Mouse (Mus musculus): Measurements from ENCODE around the gene Retnla. TPM values are rescaled to one million over a fixed set of nuclear protein-coding genes. Genes with fewer than 3 reads are reported as not detected.

Retnla gene
- polyA plus RNA-seq (2014; fragmentation: Nextera tagmentation; extraction: Ambion mirVana): not detected in 2 replicates

DNA sequence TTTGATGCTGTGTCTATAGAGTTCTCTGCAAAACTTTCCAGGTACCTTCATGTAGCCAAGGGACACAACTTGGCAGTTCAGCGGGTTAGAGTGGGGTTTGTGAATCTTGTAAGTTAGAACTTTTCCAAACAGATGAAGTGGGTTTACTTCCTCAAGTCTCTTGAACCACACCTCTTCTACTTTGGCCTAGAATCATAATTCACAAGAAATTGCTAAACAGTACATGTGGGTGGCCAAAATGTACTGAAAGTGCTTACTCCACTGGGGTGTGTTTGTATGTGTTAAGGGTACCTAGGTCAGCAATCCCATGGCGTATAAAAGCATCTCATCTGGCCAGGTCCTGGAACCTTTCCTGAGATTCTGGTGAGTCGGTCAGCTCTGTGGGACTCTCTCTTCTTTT is at the start of gene Retnla:
Retnla (plus strand) TSS at position 286 of the 400 bp plus-strand sequence.
- 87% methylated on average over 3 of the region's 3 CpGs for WGBS
- Histone ChIP-seq H3K9ac (ENCODE audit: low read length) (no peak within 1 kb of the TSS), H3K27me3 (ENCODE audit: control insufficient read depth, insufficient read depth, low read length) (no peaks in the 10 kb centered on the region), H3K4me3 (ENCODE audit: low read depth, low read length) (no peak within 1 kb of the TSS), H3K36me3 (ENCODE audit: control insufficient read depth, insufficient read depth, low read length) (no peaks in the 10 kb centered on the region), H3K9me3 (ENCODE audit: control insufficient read depth, low read length) (no peaks in the 10 kb centered on the region), H3K4me1 (ENCODE audit: control insufficient read depth, insufficient read depth, low read length) (no peaks in the 10 kb centered on the region), H3K4me2 (ENCODE audit: low read depth) (no peak within 1 kb of the TSS), H3K27ac (ENCODE audit: low read depth, low read length) (no peak within 1 kb of the TSS)
- no peak for ATAC-seq (ENCODE audit: insufficient read depth, low FRiP score, low TSS enrichment)
- no peak for DNase-seq (ENCODE audit: low spot score)

GRCm38 (mm10) chr16:48798285-48798684 is 44.1 kb upstream of the Retnla start:
- H3K36me3 ChIP-seq (ENCODE audit: control insufficient read depth, insufficient read depth, low read length): no peaks in the 10 kb centered on the region
- H3K27ac ChIP-seq (ENCODE audit: low read depth, low read length): no peak overlapping the region
- H3K4me1 ChIP-seq (ENCODE audit: control insufficient read depth, insufficient read depth, low read length): no peaks in the 10 kb centered on the region
- no peak overlapping the region for H3K9ac ChIP-seq (ENCODE audit: low read length)
- no peak for DNase-seq (ENCODE audit: low spot score)
- no peak overlapping the region for H3K4me3 ChIP-seq (ENCODE audit: low read depth, low read length)
- 90% methylated on average over 3 of the region's 3 CpGs for WGBS
- no peaks in the 10 kb centered on the region for H3K27me3 ChIP-seq (ENCODE audit: control insufficient read depth, insufficient read depth, low read length)
- ATAC-seq (ENCODE audit: insufficient read depth, low FRiP score, low TSS enrichment): no peak
- no peaks in the 10 kb centered on the region for H3K9me3 ChIP-seq (ENCODE audit: control insufficient read depth, low read length)
- H3K4me2 ChIP-seq (ENCODE audit: low read depth): no peak overlapping the region

DNA sequence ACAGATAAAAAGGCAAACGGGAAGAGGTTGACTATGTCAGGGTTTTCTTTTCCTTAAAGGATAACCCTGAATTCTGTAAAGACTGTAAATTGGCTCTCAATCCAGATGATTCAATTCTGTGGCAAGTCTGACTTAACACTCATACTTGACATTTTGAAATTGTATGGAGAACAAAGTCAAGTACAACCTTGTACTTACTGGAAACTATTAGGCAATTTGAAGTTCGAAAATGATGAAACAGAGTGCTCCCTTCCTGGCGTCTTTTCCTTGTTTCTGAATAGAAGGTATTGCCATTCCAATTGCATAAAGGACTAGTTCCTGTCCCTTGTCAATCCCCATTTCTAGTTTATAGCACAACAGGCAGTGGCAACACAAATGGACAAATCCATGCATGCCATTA is 42.9 kb upstream of the Retnla start:
- DNase-seq (ENCODE audit: low spot score) (no peak), ATAC-seq (ENCODE audit: insufficient read depth, low FRiP score, low TSS enrichment) (no peak)
- no peaks in the 10 kb centered on the region for H3K36me3 ChIP-seq (ENCODE audit: control insufficient read depth, insufficient read depth, low read length)
- no peaks in the 10 kb centered on the region for H3K4me1 ChIP-seq (ENCODE audit: control insufficient read depth, insufficient read depth, low read length)
- no peak overlapping the region for H3K4me2 ChIP-seq (ENCODE audit: low read depth)
- WGBS: 83% methylated on average over 3 of the region's 3 CpGs
- no peaks in the 10 kb centered on the region for H3K9me3 ChIP-seq (ENCODE audit: control insufficient read depth, low read length)
- no peaks in the 10 kb centered on the region for H3K27me3 ChIP-seq (ENCODE audit: control insufficient read depth, insufficient read depth, low read length)
- H3K27ac ChIP-seq (ENCODE audit: low read depth, low read length): no peak overlapping the region
- H3K4me3 ChIP-seq (ENCODE audit: low read depth, low read length): no peak overlapping the region
- no peak overlapping the region for H3K9ac ChIP-seq (ENCODE audit: low read length)

DNA sequence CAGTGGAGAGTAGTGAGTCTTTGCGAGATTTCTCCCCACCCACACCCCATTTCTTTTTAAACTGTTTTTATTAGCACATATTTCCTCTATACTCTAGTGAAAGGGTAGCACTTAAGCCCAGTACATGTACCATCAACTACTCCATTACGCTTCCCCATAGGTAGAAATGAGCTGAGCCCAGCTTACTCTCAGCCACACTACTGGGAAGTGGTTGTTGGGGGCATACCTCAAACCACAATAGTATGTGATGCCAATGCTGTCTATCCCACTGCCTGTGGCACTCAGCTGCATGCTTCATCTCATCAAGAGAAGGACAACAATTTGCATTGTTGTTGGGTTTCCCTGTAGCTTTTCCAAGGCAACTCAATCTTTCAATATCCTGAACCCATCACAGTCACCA is 41.4 kb upstream of the Retnla start:
- ATAC-seq (ENCODE audit: insufficient read depth, low FRiP score, low TSS enrichment) (no peak), DNase-seq (ENCODE audit: low spot score) (no peak)
- Histone ChIP-seq H3K27me3 (ENCODE audit: control insufficient read depth, insufficient read depth, low read length) (no peaks in the 10 kb centered on the region), H3K4me3 (ENCODE audit: low read depth, low read length) (no peak overlapping the region), H3K9me3 (ENCODE audit: control insufficient read depth, low read length) (no peaks in the 10 kb centered on the region), H3K36me3 (ENCODE audit: control insufficient read depth, insufficient read depth, low read length) (no peaks in the 10 kb centered on the region), H3K9ac (ENCODE audit: low read length) (no peak overlapping the region), H3K4me2 (ENCODE audit: low read depth) (no peak overlapping the region), H3K27ac (ENCODE audit: low read depth, low read length) (no peak overlapping the region), H3K4me1 (ENCODE audit: control insufficient read depth, insufficient read depth, low read length) (no peaks in the 10 kb centered on the region)
- 91% methylated on average over 2 of the region's 2 CpGs for WGBS

- H3K9ac ChIP-seq (ENCODE audit: low read length): no peak overlapping the region
- H3K36me3 ChIP-seq (ENCODE audit: control insufficient read depth, insufficient read depth, low read length): no peaks in the 10 kb centered on the region
- no peak overlapping the region for H3K27ac ChIP-seq (ENCODE audit: low read depth, low read length)
- no peaks in the 10 kb centered on the region for H3K4me1 ChIP-seq (ENCODE audit: control insufficient read depth, insufficient read depth, low read length)
- WGBS: 87% methylated on average over 1 of the region's 1 CpGs
- no peak overlapping the region for H3K4me3 ChIP-seq (ENCODE audit: low read depth, low read length)
- H3K27me3 ChIP-seq (ENCODE audit: control insufficient read depth, insufficient read depth, low read length): no peaks in the 10 kb centered on the region
- no peak overlapping the region for H3K4me2 ChIP-seq (ENCODE audit: low read depth)
- ATAC-seq (ENCODE audit: insufficient read depth, low FRiP score, low TSS enrichment) (no peak), DNase-seq (ENCODE audit: low spot score) (no peak)
- H3K9me3 ChIP-seq (ENCODE audit: control insufficient read depth, low read length): no peaks in the 10 kb centered on the region
Observed at GRCm38 (mm10) chr16:48805412-48805811, 36.9 kb upstream of the Retnla start.

DNA sequence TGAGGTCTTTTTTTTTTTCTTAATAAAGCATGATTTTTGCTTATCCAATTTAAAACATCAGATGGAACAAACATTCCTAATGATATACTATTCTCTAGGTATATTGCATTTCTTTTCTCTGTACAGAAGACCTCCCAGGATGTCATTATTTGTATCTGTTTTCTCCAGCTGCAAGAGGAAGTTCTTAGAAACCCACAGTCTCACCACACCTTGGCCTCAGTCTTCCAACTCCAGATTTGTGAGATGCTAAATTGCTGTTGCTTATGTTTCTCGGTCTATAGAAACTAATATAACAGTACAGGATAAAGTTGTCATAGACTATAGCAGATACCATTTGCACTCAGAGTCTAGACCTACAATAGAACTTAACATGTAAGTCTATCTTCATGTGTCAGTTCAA is 35.8 kb upstream of the Retnla start:
- no peaks in the 10 kb centered on the region for H3K9me3 ChIP-seq (ENCODE audit: control insufficient read depth, low read length)
- H3K27me3 ChIP-seq (ENCODE audit: control insufficient read depth, insufficient read depth, low read length): no peaks in the 10 kb centered on the region
- no peak overlapping the region for H3K4me2 ChIP-seq (ENCODE audit: low read depth)
- no peak overlapping the region for H3K4me3 ChIP-seq (ENCODE audit: low read depth, low read length)
- ATAC-seq (ENCODE audit: insufficient read depth, low FRiP score, low TSS enrichment) (no peak), DNase-seq (ENCODE audit: low spot score) (no peak)
- H3K4me1 ChIP-seq (ENCODE audit: control insufficient read depth, insufficient read depth, low read length): no peaks in the 10 kb centered on the region
- no peaks in the 10 kb centered on the region for H3K36me3 ChIP-seq (ENCODE audit: control insufficient read depth, insufficient read depth, low read length)
- no peak overlapping the region for H3K9ac ChIP-seq (ENCODE audit: low read length)
- H3K27ac ChIP-seq (ENCODE audit: low read depth, low read length): no peak overlapping the region
- 86% methylated on average over 1 of the region's 1 CpGs for WGBS

DNA sequence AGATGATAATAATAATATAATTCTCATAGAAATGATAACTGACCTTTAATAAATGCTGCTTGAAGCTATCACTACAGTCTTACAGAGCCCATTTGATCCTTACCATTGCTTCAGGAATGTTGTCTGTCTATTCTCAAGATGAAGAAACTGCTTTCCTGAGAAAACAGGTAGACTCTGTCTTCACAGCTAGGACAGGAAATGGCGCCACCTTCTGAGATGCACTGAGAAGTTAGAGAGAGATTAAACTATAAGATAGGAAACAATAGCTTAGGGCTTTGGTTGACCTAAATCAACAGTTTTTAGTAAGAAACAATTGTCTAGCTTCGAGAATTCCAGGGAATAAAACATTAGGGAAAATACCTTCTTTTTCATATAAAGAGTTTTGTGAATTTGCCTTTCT is 33.0 kb upstream of the Retnla start:
- no peaks in the 10 kb centered on the region for H3K9me3 ChIP-seq (ENCODE audit: control insufficient read depth, low read length)
- no peak overlapping the region for H3K27ac ChIP-seq (ENCODE audit: low read depth, low read length)
- no peak overlapping the region for H3K4me2 ChIP-seq (ENCODE audit: low read depth)
- H3K36me3 ChIP-seq (ENCODE audit: control insufficient read depth, insufficient read depth, low read length): no peaks in the 10 kb centered on the region
- no peaks in the 10 kb centered on the region for H3K27me3 ChIP-seq (ENCODE audit: control insufficient read depth, insufficient read depth, low read length)
- DNase-seq (ENCODE audit: low spot score): no peak
- ATAC-seq (ENCODE audit: insufficient read depth, low FRiP score, low TSS enrichment): no peak
- H3K4me1 ChIP-seq (ENCODE audit: control insufficient read depth, insufficient read depth, low read length): no peaks in the 10 kb centered on the region
- no peak overlapping the region for H3K4me3 ChIP-seq (ENCODE audit: low read depth, low read length)
- no peak overlapping the region for H3K9ac ChIP-seq (ENCODE audit: low read length)
- WGBS: 54% methylated on average over 2 of the region's 2 CpGs

DNA sequence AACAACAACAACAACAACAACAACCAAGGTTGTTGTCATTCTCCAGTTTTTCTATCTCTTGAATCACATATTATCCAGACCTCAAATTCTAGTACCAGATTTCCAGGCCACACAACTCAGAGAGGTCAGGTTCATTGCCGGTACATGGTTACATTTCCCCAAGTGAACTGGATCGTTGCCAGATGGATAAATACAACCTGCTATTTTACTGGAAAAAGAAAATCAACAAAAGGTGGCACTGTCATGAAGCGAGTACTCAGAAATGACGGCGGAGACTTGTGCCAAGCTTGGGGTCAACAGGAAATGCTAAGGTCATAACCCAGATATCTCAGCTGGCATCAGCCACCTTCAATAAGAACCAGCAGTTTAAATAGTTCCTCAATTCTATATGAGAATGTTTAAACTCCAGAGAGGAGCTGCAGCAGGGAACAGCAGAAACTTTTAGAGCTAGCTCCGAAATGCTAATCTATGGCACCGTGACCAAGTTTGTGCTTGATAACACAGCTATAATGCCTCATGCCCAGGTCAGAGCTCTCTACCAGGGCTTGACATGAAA is 30.4 kb upstream of the Retnla start:
- H3K27me3 ChIP-seq (ENCODE audit: control insufficient read depth, insufficient read depth, low read length): no peaks in the 10 kb centered on the region
- ATAC-seq (ENCODE audit: insufficient read depth, low FRiP score, low TSS enrichment) (no peak), DNase-seq (ENCODE audit: low spot score) (no peak)
- no peak overlapping the region for H3K4me2 ChIP-seq (ENCODE audit: low read depth)
- WGBS: 90% methylated on average over 7 of the region's 7 CpGs
- H3K4me1 ChIP-seq (ENCODE audit: control insufficient read depth, insufficient read depth, low read length): no peaks in the 10 kb centered on the region
- H3K27ac ChIP-seq (ENCODE audit: low read depth, low read length): no peak overlapping the region
- H3K9me3 ChIP-seq (ENCODE audit: control insufficient read depth, low read length): no peaks in the 10 kb centered on the region
- no peak overlapping the region for H3K9ac ChIP-seq (ENCODE audit: low read length)
- no peaks in the 10 kb centered on the region for H3K36me3 ChIP-seq (ENCODE audit: control insufficient read depth, insufficient read depth, low read length)
- no peak overlapping the region for H3K4me3 ChIP-seq (ENCODE audit: low read depth, low read length)

DNA sequence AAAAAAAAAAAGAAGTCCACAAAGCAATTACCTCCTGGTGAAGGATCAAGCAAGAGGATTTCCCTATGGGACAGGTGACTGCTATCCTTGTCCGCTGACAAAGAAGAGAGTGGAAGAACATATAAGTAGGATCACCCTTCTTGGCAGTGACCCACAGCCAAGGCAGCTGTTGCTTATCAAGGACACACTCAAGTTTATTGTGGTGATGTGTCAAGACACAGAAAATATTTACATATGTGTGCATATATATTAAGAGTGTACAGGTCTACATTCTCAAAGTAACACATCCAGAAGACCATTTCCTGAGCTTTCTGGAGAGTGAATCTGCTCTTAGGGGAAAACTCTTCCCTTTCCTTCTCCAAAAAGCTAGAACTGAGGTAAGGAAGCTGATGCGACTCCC is 25.7 kb upstream of the Retnla start, which contains the start of gene Retnlb:
Retnlb (plus strand) TSS at position 162 of the 400 bp plus-strand sequence.
- WGBS: 85% methylated on average over 2 of the region's 2 CpGs
- H3K4me3 ChIP-seq (ENCODE audit: low read depth, low read length): no peak within 1 kb of the TSS
- H3K27me3 ChIP-seq (ENCODE audit: control insufficient read depth, insufficient read depth, low read length): no peaks in the 10 kb centered on the region
- no peaks in the 10 kb centered on the region for H3K4me1 ChIP-seq (ENCODE audit: control insufficient read depth, insufficient read depth, low read length)
- ATAC-seq (ENCODE audit: insufficient read depth, low FRiP score, low TSS enrichment): no peak
- no peak within 1 kb of the TSS for H3K9ac ChIP-seq (ENCODE audit: low read length)
- H3K4me2 ChIP-seq (ENCODE audit: low read depth): no peak within 1 kb of the TSS
- H3K9me3 ChIP-seq (ENCODE audit: control insufficient read depth, low read length): no peaks in the 10 kb centered on the region
- H3K27ac ChIP-seq (ENCODE audit: low read depth, low read length): no peak within 1 kb of the TSS
- no peaks in the 10 kb centered on the region for H3K36me3 ChIP-seq (ENCODE audit: control insufficient read depth, insufficient read depth, low read length)
- DNase-seq (ENCODE audit: low spot score): no peak

All from neural tube, embryonic 11.5 days (tissue).